Mouse (Mus musculus): ENCODE results near the gene Gm28047. TPM values are rescaled to one million over a fixed set of nuclear protein-coding genes. Genes with fewer than 3 reads are reported as not detected.
"Not testable (repeated sequence)": the region's sequence is repeated elsewhere in the genome, so short reads cannot be mapped to it uniquely, and the experiment has no call there.

Gene Gm28047
- 1 to 10 TPM in 1 of 2 experiments, not detected in 1; 1.5 TPM for total RNA-seq (2021)
- long read RNA-seq, experiment 1, partial matches to known transcripts: 4 of 6 reads
- long read RNA-seq, experiment 1, other reads (novel, unspliced or antisense): 0 of 6 reads
- long read RNA-seq, experiment 2, partial matches to known transcripts: 1 of 1 reads
- long read RNA-seq, experiment 2, other reads (novel, unspliced or antisense): 0 of 1 reads

DNA sequence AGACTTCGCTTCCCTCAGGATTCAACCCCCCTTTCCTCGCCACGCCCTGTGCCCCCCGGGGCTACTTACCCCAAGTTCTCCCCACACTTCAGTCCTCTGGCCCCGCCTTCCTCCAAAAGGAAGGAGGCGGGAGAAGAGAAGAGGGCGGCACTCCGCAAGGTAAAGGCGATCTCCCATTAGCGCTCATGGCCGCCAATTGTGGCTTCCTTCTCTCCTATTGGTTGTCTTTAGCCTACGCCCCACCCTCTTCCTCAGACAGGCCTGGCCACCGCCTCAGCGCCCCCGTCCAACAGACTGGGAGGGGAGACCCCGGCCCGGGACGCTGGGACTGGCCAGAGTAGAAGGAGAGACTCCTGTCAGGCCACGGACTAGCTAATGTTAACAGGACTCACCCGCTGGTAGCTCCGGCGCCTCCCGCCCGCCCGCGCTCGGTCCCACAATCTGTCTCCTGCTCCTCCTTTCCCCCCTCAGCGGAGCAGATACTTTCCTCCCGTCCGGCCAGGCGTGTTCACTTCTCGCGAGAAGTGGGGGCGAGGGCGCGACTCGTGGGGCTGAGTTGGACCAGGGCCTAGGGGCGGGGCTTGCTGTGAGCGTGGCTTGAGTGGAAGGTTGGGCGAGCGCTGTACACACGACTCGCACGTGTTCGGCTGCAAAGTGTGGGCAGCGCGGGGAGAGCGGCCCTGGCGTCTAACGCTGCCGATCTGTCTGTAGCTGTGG is at the start of gene Gm28047, which contains the start of gene Atf7:
Gm28047 (minus strand) TSS at position 98 of the 717 bp plus-strand sequence.
Atf7 (minus strand) TSS at position 495 of the 717 bp plus-strand sequence.
- DNase-seq (ENCODE audit: low spot score in 2 of 2): peak; percentile 98 to 100

- DNase-seq (ENCODE audit: low spot score in 2 of 2): peak in 1 of 2 experiments; percentile 10
These were observed 48.7 kb upstream of the Gm28047 start for GRCm38 (mm10) chr15:102673548-102673947.

- DNase-seq (ENCODE audit: low spot score in 2 of 2): peak in 1 of 2 experiments; percentile 12
These were observed 47.6 kb upstream of the Gm28047 start, which contains the start of gene Atp5g2 for GRCm38 (mm10) chr15:102672215-102673071. Atp5g2 (minus strand) TSS chr15:102672352.

- DNase-seq (ENCODE audit: low spot score in 2 of 2): peak; percentile 64 to 80
These were observed 46.9 kb upstream of the Gm28047 start for GRCm38 (mm10) chr15:102671721-102672214.

DNA sequence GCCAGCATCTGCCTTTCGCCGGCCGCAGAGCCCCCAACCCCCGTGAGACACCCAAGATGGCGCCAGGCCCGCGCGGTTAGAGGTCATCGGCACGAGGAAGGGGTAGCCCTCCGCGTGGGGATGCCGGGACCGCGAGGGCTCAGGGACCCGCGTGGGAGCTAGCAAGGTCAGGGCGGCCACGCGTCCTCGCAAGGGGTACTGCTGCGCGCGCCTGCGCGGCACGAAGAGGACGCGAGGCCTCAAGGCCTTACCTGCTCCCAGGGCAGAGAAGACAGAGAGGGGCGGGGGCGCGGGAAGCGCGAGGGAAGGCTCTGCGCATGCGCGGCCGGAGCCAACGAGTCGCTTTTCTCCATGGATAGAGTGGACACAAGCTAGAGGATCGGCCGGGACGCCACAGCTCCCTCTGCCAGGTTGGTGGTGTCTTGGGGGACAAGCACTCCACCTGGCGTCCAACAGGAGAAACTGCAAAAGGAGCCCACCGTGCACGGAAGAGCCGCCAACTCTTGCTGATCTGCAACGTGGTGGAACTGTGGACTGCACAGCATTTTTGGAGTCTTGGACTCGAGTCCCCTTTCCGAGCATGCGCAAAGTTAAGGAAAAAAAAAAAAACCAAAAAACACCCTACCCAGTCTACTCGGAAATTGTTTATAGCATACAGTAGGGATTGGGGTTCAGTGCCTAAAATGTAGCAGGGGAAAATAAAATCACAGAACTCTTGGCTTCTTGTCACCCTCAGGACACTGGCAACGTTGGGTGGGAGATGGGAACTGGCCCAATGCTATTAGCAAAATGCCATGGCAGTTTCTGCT is 46.1 kb upstream of the Gm28047 start:
- DNase-seq (ENCODE audit: low spot score in 2 of 2): peak; percentile 97 to 98

GRCm38 (mm10) chr15:102670281-102670680 is 45.4 kb upstream of the Gm28047 start:
- DNase-seq (ENCODE audit: low spot score in 2 of 2): no peak

- DNase-seq (ENCODE audit: low spot score in 2 of 2): no peak
These were observed 44.7 kb upstream of the Gm28047 start for GRCm38 (mm10) chr15:102669571-102669970.

GRCm38 (mm10) chr15:102665494-102665893 is 40.6 kb upstream of the Gm28047 start:
- peak in 1 of 2 experiments; percentile 17 for DNase-seq (ENCODE audit: low spot score in 2 of 2)

GRCm38 (mm10) chr15:102663825-102664224 is 39.0 kb upstream of the Gm28047 start:
- DNase-seq (ENCODE audit: low spot score in 2 of 2): no peak

DNA sequence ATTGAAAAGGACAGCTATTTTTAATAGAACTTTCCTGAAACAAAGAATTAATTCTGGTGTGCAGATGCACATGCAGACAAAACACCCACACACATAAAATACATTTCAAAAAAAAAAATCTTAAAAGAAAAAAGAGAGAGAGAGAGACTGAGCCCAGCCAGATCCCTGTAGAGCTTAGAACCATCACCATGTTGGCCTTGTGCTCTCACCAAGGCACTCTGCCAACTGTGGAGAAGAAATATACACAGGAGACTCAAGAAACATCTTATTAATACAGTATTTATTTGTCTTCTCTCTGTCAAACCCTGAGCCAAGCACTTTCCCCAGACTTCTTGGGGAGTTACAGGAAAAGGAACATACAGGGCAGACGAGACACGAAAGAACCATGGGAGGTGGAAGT is 37.7 kb upstream of the Gm28047 start:
- not testable (repeated sequence) for DNase-seq (ENCODE audit: low spot score in 2 of 2)

- DNase-seq (ENCODE audit: low spot score in 2 of 2): no peak
These were observed 33.1 kb upstream of the Gm28047 start for GRCm38 (mm10) chr15:102657926-102658381.

GRCm38 (mm10) chr15:102656658-102657057 is 31.8 kb upstream of the Gm28047 start:
- no peak for DNase-seq (ENCODE audit: low spot score in 2 of 2)

DNA sequence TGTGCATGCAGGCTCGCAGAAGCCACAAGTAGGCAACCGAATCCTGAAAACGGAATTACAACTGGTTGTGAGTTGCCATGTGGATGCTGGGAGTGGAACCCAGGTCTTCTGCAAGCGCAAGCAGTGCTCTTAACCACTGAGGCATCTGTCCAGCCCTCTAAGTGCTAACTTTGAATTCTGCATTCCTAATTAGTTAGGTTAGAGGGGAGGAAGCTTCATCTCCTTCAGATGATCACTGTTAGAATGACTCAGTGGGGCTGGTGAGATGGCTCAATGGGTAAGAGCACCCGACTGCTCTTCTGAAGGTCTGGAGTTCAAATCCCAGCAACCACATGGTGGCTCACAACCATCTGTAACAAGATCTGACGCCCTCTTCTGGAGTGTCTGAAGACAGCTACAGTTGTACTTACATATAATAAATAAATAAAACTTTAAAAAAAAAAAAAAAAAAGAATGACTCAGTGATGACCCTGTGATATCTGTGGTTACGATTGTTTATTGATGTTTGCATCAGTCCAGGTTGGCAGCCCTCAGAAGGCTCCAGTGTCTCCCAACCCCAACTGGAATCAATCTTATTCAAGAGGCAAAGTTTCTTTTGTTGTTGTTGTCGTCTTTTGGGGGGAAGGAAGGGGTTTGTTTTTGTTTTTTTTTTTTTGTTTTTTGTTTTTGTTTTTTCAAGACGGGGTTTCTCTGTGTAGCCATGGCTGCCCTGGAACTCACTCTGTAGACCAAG is 27.2 kb upstream of the Gm28047 start:
- DNase-seq (ENCODE audit: low spot score in 2 of 2): not testable (repeated sequence)

GRCm38 (mm10) chr15:102651107-102651506 is 26.2 kb upstream of the Gm28047 start:
- DNase-seq (ENCODE audit: low spot score in 2 of 2): no peak

GRCm38 (mm10) chr15:102635817-102636216 is 10.9 kb upstream of the Gm28047 start:
- DNase-seq (ENCODE audit: low spot score in 2 of 2): no peak

DNA sequence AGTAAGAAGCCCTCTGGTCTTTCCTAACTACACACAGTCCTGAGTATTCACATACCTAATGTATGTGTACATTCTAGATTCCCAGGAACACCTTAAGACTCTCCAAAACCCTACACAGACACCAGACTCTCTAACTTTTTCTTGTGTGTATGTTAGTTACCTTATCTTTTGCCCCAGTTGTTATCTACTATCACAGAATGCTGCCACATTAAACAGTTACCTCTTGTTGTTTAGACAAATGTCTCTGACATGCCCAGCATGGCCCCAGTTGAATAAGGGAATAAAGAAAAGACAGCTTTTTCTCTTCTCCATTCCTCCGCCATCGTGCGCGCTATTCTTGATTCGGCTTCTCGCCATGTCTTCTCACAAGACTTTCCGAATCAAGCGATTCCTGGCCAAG is 9.8 kb upstream of the Gm28047 start:
- DNase-seq (ENCODE audit: low spot score in 2 of 2): no peak

DNA sequence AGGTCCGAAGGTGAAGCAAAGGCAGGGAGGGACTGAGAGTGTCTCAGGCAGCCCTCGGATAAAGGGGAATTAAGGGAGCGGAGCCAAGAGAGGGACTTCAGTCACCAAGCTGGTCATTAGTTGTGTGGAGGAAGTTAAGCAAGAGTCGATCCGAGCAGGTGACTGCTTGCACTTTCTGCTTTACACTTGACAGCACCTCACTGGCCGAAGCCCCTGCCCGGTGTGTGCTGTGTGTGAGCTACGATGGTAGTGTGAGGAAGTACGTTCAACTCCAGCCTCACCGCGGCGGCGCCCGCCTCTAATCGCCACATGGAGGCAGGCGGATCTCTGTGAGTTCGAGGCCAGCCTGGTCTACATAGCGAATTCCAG is 804 bp upstream of the Gm28047 start:
- DNase-seq (ENCODE audit: low spot score in 2 of 2): no peak

- DNase-seq (ENCODE audit: low spot score in 2 of 2): no peak
These were observed 437 bp downstream of the Gm28047 start for GRCm38 (mm10) chr15:102624291-102624969.

GRCm38 (mm10) chr15:102623121-102623520 is 1.7 kb downstream of the Gm28047 start:
- no peak for DNase-seq (ENCODE audit: low spot score in 2 of 2)
